Mouse (Mus musculus): ENCODE results near the gene Card14.

The Card14 gene

GRCm38 (mm10) chr11:119304904-119305712 is 2.5 kb upstream of the Card14 start:
- peak; percentile 52 for DNase-seq

GRCm38 (mm10) chr11:119306762-119307657 is 558 bp upstream of the Card14 start:
- DNase-seq = peak; percentile 14

GRCm38 (mm10) chr11:119307916-119308315 is 348 bp downstream of the Card14 start:
- no peak for DNase-seq

GRCm38 (mm10) chr11:119310621-119311020 is 3.1 kb downstream of the Card14 start:
- no peak for DNase-seq

GRCm38 (mm10) chr11:119314252-119314936 is 6.8 kb downstream of the Card14 start:
- peak; percentile 65 for DNase-seq

- DNase-seq = no peak
Measured at GRCm38 (mm10) chr11:119316720-119317119, 9.2 kb downstream of the Card14 start.

GRCm38 (mm10) chr11:119322521-119322920 is 15.0 kb downstream of the Card14 start:
- no peak for DNase-seq

- DNase-seq = no peak
Measured at GRCm38 (mm10) chr11:119325068-119325467, 17.5 kb downstream of the Card14 start.

GRCm38 (mm10) chr11:119330592-119330991 is 23.0 kb downstream of the Card14 start:
- no peak for DNase-seq

- DNase-seq = no peak
Measured at GRCm38 (mm10) chr11:119331970-119332369, 24.4 kb downstream of the Card14 start.

GRCm38 (mm10) chr11:119338271-119339059 is 30.9 kb downstream of the Card14 start:
- no peak for DNase-seq

GRCm38 (mm10) chr11:119339179-119339578 is 31.6 kb downstream of the Card14 start:
- no peak for DNase-seq

GRCm38 (mm10) chr11:119339637-119340036 is 32.1 kb downstream of the Card14 start:
- DNase-seq = peak; percentile 83

GRCm38 (mm10) chr11:119344178-119344577 is 36.6 kb downstream of the Card14 start:
- DNase-seq = no peak

GRCm38 (mm10) chr11:119344865-119345264 is 37.3 kb downstream of the Card14 start:
- no peak for DNase-seq

- DNase-seq = no peak
Measured at GRCm38 (mm10) chr11:119347125-119347524, 39.6 kb downstream of the Card14 start.

- DNase-seq = no peak
Measured at GRCm38 (mm10) chr11:119352113-119352512, 44.5 kb downstream of the Card14 start.

- no peak for DNase-seq
Measured at GRCm38 (mm10) chr11:119353946-119354345, 46.4 kb downstream of the Card14 start.

- DNase-seq = peak; percentile 45
Measured at GRCm38 (mm10) chr11:119354798-119355442, 47.4 kb downstream of the Card14 start.

- DNase-seq = peak; percentile 94
Measured at GRCm38 (mm10) chr11:119355443-119356385, 48.1 kb downstream of the Card14 start, which contains the start of the genes Sgsh and Slc26a11. Gene Sgsh (minus strand): TSS chr11:119355536. Gene Slc26a11 (plus strand): TSS chr11:119355557.
